Mouse (Mus musculus): Measurements from ENCODE around the gene Gm29666. TPM values are rescaled to one million over a fixed set of nuclear protein-coding genes. Genes with fewer than 3 reads are reported as not detected.
"Not testable (repeated sequence)": the region's sequence is repeated elsewhere in the genome, so short reads cannot be mapped to it uniquely, and the experiment has no call there.

Gm29666 gene
- polyA plus RNA-seq, 1 experiment from 2014 or later = 0.87 TPM

DNA sequence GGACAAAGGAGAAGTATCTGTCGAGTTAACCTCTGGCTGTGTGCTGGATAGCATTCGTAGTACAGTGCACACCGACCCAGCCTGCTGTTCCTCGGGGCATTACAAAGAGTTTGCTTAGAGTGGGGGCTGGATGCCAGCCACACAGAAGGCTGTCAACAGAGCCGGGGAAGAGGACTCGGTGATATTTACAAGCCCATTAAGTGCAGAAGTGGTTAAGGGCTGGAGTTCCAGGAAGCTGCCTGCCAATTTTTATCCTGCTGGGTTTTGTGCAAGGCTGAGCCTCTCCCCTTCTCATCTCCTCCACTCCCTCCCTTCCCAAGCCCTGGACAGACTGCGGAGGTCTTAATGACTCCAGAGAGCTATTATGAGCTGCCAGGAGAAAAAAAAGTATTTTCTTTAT lies 21.8 kb downstream of the Gm29666 start:
- peak overlapping the region; percentile 54; the same call in 1 of the 2 replicates for H3K27ac ChIP-seq
- H3K36me3 ChIP-seq = no peaks in the 10 kb centered on the region
- WGBS = 38% methylated on average over 7 of the region's 7 CpGs
- no peak overlapping the region for H3K9ac ChIP-seq (replicated peaks)
- no peak overlapping the region for H3K4me3 ChIP-seq (replicated peaks)
- H3K4me2 ChIP-seq (replicated peaks) = peak overlapping the region; percentile 12; the same call in 1 of the 2 replicates
- ATAC-seq = peak; percentile 68
- peaks cover 35% of the 10 kb centered on the region for H3K27me3 ChIP-seq
- H3K4me1 ChIP-seq (replicated peaks) = peaks cover 12% of the 10 kb centered on the region
- peaks cover 4% of the 10 kb centered on the region; the same call in 1 of the 2 replicates for H3K9me3 ChIP-seq

DNA sequence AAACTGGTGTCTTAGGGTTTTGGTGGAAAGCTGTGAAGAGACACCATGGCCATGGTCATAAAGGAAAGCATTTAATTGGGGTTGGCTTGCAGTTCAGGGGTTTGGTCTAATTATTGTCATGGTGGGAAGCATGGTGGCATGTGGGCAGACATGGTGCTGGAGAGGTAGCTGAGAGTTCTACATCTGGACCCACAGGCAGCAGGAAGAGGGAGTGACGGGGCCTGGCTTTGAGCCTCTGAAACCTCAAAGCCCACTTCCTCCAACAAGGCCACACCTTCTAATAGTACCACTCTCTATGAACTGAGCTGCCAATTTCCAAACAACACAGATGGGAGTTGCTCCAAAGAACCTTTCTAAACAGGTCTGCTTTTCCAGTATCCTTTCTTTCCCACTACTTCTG lies 23.2 kb downstream of the Gm29666 start:
- Histone ChIP-seq H3K9ac (replicated peaks) (no peak overlapping the region), H3K4me2 (replicated peaks) (no peak overlapping the region), H3K9me3 (peaks cover 4% of the 10 kb centered on the region; the same call in 1 of the 2 replicates), H3K27ac (no peak overlapping the region), H3K27me3 (peaks cover 31% of the 10 kb centered on the region), H3K36me3 (no peaks in the 10 kb centered on the region), H3K4me3 (replicated peaks) (no peak overlapping the region), H3K4me1 (replicated peaks) (peaks cover 12% of the 10 kb centered on the region)
- ATAC-seq = no peak
- WGBS = 84% methylated on average over 1 of the region's 1 CpGs

DNA sequence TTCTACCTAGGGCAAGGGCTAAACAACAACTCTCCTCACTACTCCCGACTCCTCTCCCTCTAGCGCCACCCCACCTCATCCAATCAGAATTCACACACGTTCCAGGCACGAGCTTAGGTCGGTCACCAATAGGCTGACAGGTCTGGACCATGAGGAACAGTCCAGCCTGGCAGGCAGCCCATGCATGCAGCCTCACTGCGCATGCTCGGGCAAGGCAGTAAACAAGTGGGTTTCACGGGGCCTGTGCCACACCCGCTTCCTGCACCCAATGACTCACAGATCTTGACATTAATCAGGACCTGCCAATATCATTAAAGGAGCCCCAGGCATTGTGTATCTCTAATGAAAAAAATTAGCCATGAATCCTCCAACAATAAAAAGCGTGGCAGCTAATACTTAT lies 23.6 kb downstream of the Gm29666 start:
- not testable (repeated sequence) for H3K9ac ChIP-seq (replicated peaks); H3K4me3 ChIP-seq (replicated peaks); ATAC-seq; H3K36me3 ChIP-seq; H3K9me3 ChIP-seq; H3K27ac ChIP-seq; H3K4me2 ChIP-seq (replicated peaks)
- Histone ChIP-seq H3K4me1 (replicated peaks) (peaks cover 15% of the 10 kb centered on the region), H3K27me3 (peaks cover 27% of the 10 kb centered on the region)
- WGBS = 77% methylated on average over 10 of the region's 10 CpGs

DNA sequence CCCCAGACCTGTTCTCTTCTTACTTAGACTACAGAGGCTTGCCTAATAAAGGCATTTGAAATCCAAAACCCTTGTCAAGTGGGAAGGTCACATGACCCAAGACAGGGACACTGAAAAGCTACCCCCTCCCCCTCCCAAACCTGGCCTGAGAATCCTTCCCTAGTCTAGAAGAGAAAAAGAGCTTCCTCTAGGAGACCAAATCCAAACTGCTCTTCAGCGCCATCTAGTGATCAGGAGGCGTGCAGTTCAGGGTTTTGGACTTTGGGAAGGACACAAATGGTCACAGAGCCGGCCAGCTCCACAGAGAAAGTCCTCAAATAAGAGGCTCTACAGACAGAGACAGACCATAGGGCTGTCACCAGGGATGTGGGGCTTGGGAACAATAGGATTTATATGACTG lies 28.2 kb downstream of the Gm29666 start:
- H3K27ac ChIP-seq = no peak overlapping the region
- H3K36me3 ChIP-seq = no peaks in the 10 kb centered on the region
- no peak overlapping the region for H3K9ac ChIP-seq (replicated peaks)
- no peak overlapping the region for H3K4me3 ChIP-seq (replicated peaks)
- peak; percentile 40 for ATAC-seq
- H3K4me2 ChIP-seq (replicated peaks) = no peak overlapping the region
- H3K27me3 ChIP-seq = 0 out of 2 replicates have a peak, but pooled peaks cover 3% of the 10 kb centered on the region
- peaks cover 4% of the 10 kb centered on the region; the same call in 1 of the 2 replicates for H3K9me3 ChIP-seq
- WGBS = 2% methylated on average over 3 of the region's 3 CpGs
- H3K4me1 ChIP-seq (replicated peaks) = peaks cover 14% of the 10 kb centered on the region

DNA sequence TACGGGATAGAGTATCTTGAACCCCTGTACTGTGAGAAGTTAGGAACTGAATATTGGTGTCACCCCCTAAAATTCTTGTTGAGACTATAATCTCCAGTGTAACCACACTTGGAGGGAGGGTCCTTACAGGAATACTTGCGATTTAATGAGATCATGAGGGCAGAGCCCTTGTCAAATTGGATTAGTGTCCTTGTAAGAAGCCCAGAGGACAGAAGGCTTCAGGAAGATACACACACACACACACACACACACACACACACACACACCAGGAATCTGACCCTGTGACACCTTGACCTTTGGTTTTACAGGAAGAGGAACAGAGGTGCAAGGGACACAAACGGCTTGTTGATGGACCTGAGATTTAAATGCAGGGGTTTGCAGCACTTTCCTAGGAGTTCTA lies 28.6 kb downstream of the Gm29666 start:
- Histone ChIP-seq H3K36me3 (no peaks in the 10 kb centered on the region), H3K27ac (no peak overlapping the region), H3K4me2 (replicated peaks) (no peak overlapping the region), H3K9me3 (peaks cover 4% of the 10 kb centered on the region; the same call in 1 of the 2 replicates), H3K27me3 (0 out of 2 replicates have a peak, but pooled peaks cover 3% of the 10 kb centered on the region), H3K4me3 (replicated peaks) (no peak overlapping the region), H3K4me1 (replicated peaks) (peaks cover 14% of the 10 kb centered on the region), H3K9ac (replicated peaks) (no peak overlapping the region)
- ATAC-seq = no peak
- 38% methylated on average over 3 of the region's 3 CpGs for WGBS

DNA sequence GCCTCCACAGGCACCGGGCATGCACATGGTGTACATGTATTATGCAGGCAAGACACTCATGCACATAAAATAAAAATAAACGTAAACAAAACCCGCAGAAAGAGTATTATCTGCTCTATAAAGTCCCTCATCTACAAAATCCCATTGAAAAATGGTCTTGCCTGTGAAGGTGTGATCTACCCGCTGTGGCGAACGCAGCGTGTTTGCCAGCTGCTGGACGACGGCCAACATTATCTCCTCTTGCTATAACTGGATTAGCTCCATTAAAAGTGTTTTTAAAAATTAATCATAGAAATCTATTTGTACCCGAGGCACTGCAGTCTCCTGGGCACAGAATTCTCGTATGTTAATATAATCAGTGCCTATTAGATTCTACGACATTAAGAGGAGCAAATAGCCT lies 31.8 kb downstream of the Gm29666 start:
- Histone ChIP-seq H3K27ac (no peak overlapping the region), H3K9me3 (no peaks in the 10 kb centered on the region), H3K4me1 (replicated peaks) (peaks cover 14% of the 10 kb centered on the region), H3K9ac (replicated peaks) (no peak overlapping the region; the same call in 1 of the 2 replicates), H3K4me2 (replicated peaks) (no peak overlapping the region), H3K27me3 (0 out of 2 replicates have a peak, but pooled peaks cover 3% of the 10 kb centered on the region), H3K4me3 (replicated peaks) (no peak overlapping the region), H3K36me3 (no peaks in the 10 kb centered on the region)
- no peak for ATAC-seq
- WGBS = 64% methylated on average over 12 of the region's 12 CpGs

DNA sequence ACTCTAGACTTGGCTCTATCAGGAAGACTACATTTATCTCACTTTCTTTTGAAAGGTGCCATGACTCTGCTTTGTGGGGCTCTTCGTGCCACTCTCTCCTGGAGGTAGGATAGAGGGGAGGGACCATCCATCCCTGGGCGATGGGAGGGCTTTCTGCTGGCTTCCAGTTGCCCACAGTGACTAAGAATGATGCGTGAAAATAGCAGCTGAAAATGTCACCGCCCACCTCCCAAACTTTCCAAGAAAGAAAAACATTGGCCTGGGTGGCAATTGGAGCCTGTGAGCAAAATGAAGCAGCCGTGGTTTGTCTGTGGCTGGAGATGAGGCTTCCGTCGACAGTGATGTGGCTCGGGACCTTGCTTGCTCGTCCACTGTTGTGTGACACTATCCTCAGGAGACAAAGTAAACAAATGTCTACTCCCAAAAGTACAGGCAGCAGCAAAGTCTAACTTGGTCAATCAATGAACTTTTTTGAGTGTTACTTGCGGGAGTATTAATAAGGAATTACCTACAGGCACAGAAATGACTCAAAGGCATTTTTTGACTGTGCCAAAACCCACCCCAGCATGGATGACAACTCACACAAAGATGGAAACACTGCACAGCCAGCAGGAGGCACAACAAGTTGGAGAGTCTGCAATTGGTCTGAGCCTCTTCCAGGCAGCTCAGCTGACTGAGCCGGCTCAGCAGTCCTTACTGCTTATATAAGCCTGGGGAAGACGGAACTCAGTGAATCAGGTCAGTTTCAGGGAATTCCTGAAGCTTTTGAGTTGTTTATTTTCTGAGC lies 42.6 kb downstream of the Gm29666 start:
- no peaks in the 10 kb centered on the region for H3K36me3 ChIP-seq
- 88% methylated on average over 12 of the region's 12 CpGs for WGBS
- no peak overlapping the region for H3K27ac ChIP-seq
- no peaks in the 10 kb centered on the region for H3K27me3 ChIP-seq
- no peaks in the 10 kb centered on the region for H3K4me1 ChIP-seq (replicated peaks)
- H3K4me3 ChIP-seq (replicated peaks) = no peak overlapping the region
- no peaks in the 10 kb centered on the region for H3K9me3 ChIP-seq
- H3K4me2 ChIP-seq (replicated peaks) = no peak overlapping the region
- no peak overlapping the region for H3K9ac ChIP-seq (replicated peaks)
- no peak for ATAC-seq

DNA sequence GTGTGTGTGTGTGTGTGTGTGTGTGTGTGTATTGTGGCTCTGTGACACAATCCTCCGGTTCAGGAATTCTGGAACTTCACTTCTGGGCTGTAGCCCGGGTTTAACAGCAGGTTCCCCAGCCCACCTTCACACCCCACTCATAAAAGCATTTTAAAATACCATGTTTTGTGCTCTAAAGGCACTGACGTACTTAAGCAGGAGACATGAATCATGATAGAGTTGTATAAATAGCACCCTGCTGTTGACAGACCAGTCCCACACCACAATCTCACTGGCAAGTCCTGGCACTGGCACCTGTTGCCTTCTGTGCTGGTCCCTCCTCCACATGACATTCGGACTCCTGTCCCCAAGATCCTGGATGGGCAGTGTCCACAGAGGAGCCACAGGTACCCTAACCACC lies 46.0 kb downstream of the Gm29666 start:
- 89% methylated on average over 4 of the region's 4 CpGs for WGBS
- Histone ChIP-seq H3K4me1 (replicated peaks) (no peaks in the 10 kb centered on the region), H3K27me3 (no peaks in the 10 kb centered on the region)

DNA sequence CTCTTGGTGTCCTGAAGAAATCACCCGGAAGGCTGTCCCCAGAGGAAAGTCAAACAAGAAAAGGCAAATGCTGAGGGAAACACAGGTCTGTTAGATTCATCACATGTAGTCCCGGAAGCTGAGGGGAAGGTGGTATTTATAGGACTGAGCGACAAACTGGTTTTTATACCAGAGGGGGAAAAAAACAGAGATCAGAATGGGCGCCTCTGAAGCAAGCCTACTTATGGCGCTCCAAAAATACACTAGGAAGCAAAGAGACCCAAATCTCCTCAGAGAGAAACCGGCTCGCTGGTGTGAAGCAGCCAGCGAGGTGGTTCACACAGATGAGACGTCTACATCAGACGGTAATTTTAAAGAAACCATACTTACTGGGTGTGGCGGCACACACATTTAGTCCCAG lies 46.8 kb downstream of the Gm29666 start:
- Histone ChIP-seq H3K4me1 (replicated peaks) (no peaks in the 10 kb centered on the region), H3K4me2 (replicated peaks) (no peak overlapping the region), H3K4me3 (replicated peaks) (no peak overlapping the region), H3K27me3 (no peaks in the 10 kb centered on the region), H3K9ac (replicated peaks) (no peak overlapping the region), H3K9me3 (no peaks in the 10 kb centered on the region), H3K36me3 (no peaks in the 10 kb centered on the region), H3K27ac (no peak overlapping the region)
- 90% methylated on average over 11 of the region's 11 CpGs for WGBS
- ATAC-seq = no peak

More for the DNA sequence above, 46.0 kb downstream of the Gm29666 start:
- Histone ChIP-seq H3K4me3 (replicated peaks) (no peak overlapping the region), H3K36me3 (no peaks in the 10 kb centered on the region), H3K9ac (replicated peaks) (no peak overlapping the region), H3K27ac (no peak overlapping the region), H3K4me2 (replicated peaks) (no peak overlapping the region), H3K9me3 (no peaks in the 10 kb centered on the region)
- no peak for ATAC-seq

DNA sequence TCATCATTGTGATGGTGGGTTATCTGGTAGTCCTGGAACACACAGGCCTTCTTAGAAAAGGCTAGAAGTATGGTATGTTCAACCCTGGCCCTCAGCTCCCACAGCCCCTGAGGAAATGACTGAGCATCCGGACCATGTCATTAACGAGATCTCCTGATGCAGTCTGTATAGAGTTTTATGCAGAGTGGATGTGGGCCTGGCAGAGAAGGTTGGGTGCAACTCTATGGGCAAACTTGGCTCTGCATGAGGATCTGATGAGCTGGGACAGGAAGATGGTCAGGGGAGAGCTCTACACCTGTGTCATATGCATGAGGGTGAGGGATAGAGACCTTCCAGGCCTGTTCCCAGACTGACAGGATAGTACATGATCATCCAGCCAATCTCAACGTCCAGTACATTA lies 48.0 kb downstream of the Gm29666 start:
- ATAC-seq = no peak
- H3K4me1 ChIP-seq (replicated peaks) = no peaks in the 10 kb centered on the region
- H3K27me3 ChIP-seq = no peaks in the 10 kb centered on the region
- no peak overlapping the region for H3K4me2 ChIP-seq (replicated peaks)
- no peaks in the 10 kb centered on the region for H3K36me3 ChIP-seq
- no peak overlapping the region for H3K9ac ChIP-seq (replicated peaks)
- no peaks in the 10 kb centered on the region for H3K9me3 ChIP-seq
- no peak overlapping the region for H3K4me3 ChIP-seq (replicated peaks)
- 81% methylated on average over 3 of the region's 3 CpGs for WGBS
- no peak overlapping the region for H3K27ac ChIP-seq

DNA sequence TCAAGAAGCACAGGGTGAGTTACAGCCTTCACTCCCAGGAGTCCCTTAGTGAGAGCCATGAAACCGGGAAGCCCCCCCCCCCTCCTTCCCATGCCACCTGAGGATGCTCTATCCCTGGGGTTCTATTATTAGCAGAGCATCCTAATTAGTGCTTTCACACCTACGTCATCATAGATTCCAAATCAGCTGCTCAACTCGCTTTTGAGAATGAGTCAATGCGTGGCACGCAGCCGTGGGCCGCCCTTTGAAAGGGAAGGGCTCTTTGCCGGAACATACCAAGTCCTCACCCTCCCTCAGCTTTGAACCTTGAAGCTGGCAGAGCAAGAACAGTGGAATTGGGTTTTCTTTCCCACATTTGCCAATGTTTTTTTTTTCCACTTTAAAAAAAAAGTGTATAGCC lies 57.9 kb downstream of the Gm29666 start:
- H3K9ac ChIP-seq (replicated peaks) = no peak overlapping the region
- 0 out of 2 replicates have a peak, but pooled peaks cover 9% of the 10 kb centered on the region for H3K27me3 ChIP-seq
- no peak overlapping the region for H3K4me3 ChIP-seq (replicated peaks)
- 85% methylated on average over 8 of the region's 8 CpGs for WGBS
- no peaks in the 10 kb centered on the region for H3K9me3 ChIP-seq
- H3K27ac ChIP-seq = no peak overlapping the region
- ATAC-seq = no peak
- H3K4me1 ChIP-seq (replicated peaks) = peaks cover 7% of the 10 kb centered on the region
- no peak overlapping the region for H3K4me2 ChIP-seq (replicated peaks)
- H3K36me3 ChIP-seq = no peaks in the 10 kb centered on the region
